Mouse (Mus musculus) forebrain, embryonic 14.5 days (tissue): ENCODE measurements around the gene 1700066M21Rik. TPM values are rescaled to one million over a fixed set of nuclear protein-coding genes. Genes with fewer than 3 reads are reported as not detected.

Experiments
- ATAC-seq: fragments of 200-750 bp; cut with Nextera tagmentation; 2 replicates; pipeline ENCODE4 v1.8.0; 2017; ENCODE audit warnings: mild to moderate bottlenecking, moderate library complexity
- DNase-seq: peaks from one replicate; pipeline ENCODE4 v3.0.0-alpha.2; 2015; ENCODE audit warnings: low spot score
- H3K27ac ChIP-seq: fragments of 300-500 bp; sonication (generic); 2 replicates; pipeline ENCODE4 v1.5.1; 2014; ENCODE audit warnings: low read depth, mild to moderate bottlenecking, control low read depth, low read length, moderate library complexity
- H3K27me3 ChIP-seq: fragments of 300-500 bp; sonication (generic); replicated peaks from 2 replicates; pipeline ENCODE4 v1.6.1; 2014; ENCODE audit warnings: low read length, control low read depth, mixed read lengths; ENCODE audit not compliant: control insufficient read depth, insufficient read depth
- H3K36me3 ChIP-seq: fragments of 300-500 bp; sonication (generic); 2 replicates; pipeline ENCODE4 v1.6.1; 2014; ENCODE audit warnings: low read length, control low read depth; ENCODE audit not compliant: control insufficient read depth, insufficient read depth
- H3K4me1 ChIP-seq: fragments of 300-500 bp; sonication (generic); 2 replicates; pipeline ENCODE4 v1.6.1; 2014; ENCODE audit warnings: antibody characterized with exemption, low read length, control low read depth; ENCODE audit not compliant: control insufficient read depth, insufficient read depth
- H3K4me2 ChIP-seq: fragments of 300-500 bp; sonication (generic); 2 replicates; pipeline ENCODE4 v1.6.1; 2014; ENCODE audit warnings: mild to moderate bottlenecking, control low read depth, low read length
- H3K4me3 ChIP-seq: fragments of 300-500 bp; sonication (generic); 2 replicates; pipeline ENCODE4 v1.5.1; 2014; ENCODE audit warnings: low read depth, low read length, control low read depth
- H3K9ac ChIP-seq: fragments of 300-500 bp; sonication (generic); 2 replicates; pipeline ENCODE4 v1.6.1; 2014; ENCODE audit warnings: mild to moderate bottlenecking, low read length, control low read depth, moderate library complexity
- H3K9me3 ChIP-seq: fragments of 300-500 bp; sonication (generic); replicated peaks from 2 replicates; pipeline ENCODE4 v1.6.1; 2016; ENCODE audit warnings: low read length, control low read depth, mixed read lengths; ENCODE audit not compliant: control insufficient read depth
- WGBS: fragments of 180-500 bp; shearing (Covaris S2); extraction: QIAGEN DNeasy Blood & Tissue Kit; methylation state at CpG from one replicate; pipeline ENCODE4 v1.1.7; 2014; 5-methylcytosine and 5-hydroxymethylcytosine counted together
- polyA plus RNA-seq: library from polyadenylated mRNA; unstranded; fragments of >200 nt; fragmentation: Nextera tagmentation; extraction: Ambion mirVana; gene quantifications from 2 replicates; pipeline ENCODE4 v1.2.1, GENCODE M21; 2014

The 1700066M21Rik gene
- polyA plus RNA-seq, result 30.3 and 36.8 TPM in 2 replicates

- H3K4me3 ChIP-seq, result peak within 1 kb of the TSS; percentile 89
- no peaks in the 10 kb centered on the region for H3K9me3 ChIP-seq
- peak within 1 kb of the TSS; percentile 96 for H3K9ac ChIP-seq
- H3K4me2 ChIP-seq, result peak within 1 kb of the TSS; percentile 87
- H3K27me3 ChIP-seq, result no peaks in the 10 kb centered on the region
- WGBS, result under 1% methylated on average over 81 of the region's 81 CpGs
- H3K4me1 ChIP-seq, result peaks cover 9% of the 10 kb centered on the region
- DNase-seq, result peak; percentile 95
- ATAC-seq, result peak; percentile 97
- H3K27ac ChIP-seq, result peak within 1 kb of the TSS; percentile 80
- H3K36me3 ChIP-seq, result no peaks in the 10 kb centered on the region
Observed at GRCm38 (mm10) chr1:57377376-57378341, at the start of gene 1700066M21Rik. Gene 1700066M21Rik, plus strand, starts transcription at chr1:57377620.

- H3K4me2 ChIP-seq, result no peak overlapping the region
- WGBS, result 33% methylated on average over 5 of the region's 5 CpGs
- H3K9ac ChIP-seq, result no peak overlapping the region
- H3K27ac ChIP-seq, result peak overlapping the region; percentile 40
- H3K9me3 ChIP-seq, result no peaks in the 10 kb centered on the region
- no peaks in the 10 kb centered on the region for H3K36me3 ChIP-seq
- peak; percentile 79 for DNase-seq
- no peak overlapping the region for H3K4me3 ChIP-seq
- H3K4me1 ChIP-seq, result peaks cover 21% of the 10 kb centered on the region
- no peaks in the 10 kb centered on the region for H3K27me3 ChIP-seq
- peak; percentile 78 for ATAC-seq
Observed at GRCm38 (mm10) chr1:57329285-57330093, 47.9 kb upstream of the 1700066M21Rik start.

GRCm38 (mm10) chr1:57330228-57330627, 47.2 kb upstream of the 1700066M21Rik start:
- WGBS, result 18% methylated on average over 6 of the region's 6 CpGs
- ATAC-seq (peak; percentile 91), DNase-seq (peak; percentile 96)
- no peaks in the 10 kb centered on the region for H3K36me3 ChIP-seq
- H3K4me3 ChIP-seq, result no peak overlapping the region
- no peak overlapping the region for H3K9ac ChIP-seq
- no peak overlapping the region for H3K27ac ChIP-seq
- no peaks in the 10 kb centered on the region for H3K27me3 ChIP-seq
- H3K4me2 ChIP-seq, result no peak overlapping the region
- no peaks in the 10 kb centered on the region for H3K9me3 ChIP-seq
- H3K4me1 ChIP-seq, result peaks cover 21% of the 10 kb centered on the region

- peaks cover 21% of the 10 kb centered on the region for H3K4me1 ChIP-seq
- H3K27ac ChIP-seq, result no peak overlapping the region
- H3K36me3 ChIP-seq, result no peaks in the 10 kb centered on the region
- 45% methylated on average over 4 of the region's 4 CpGs for WGBS
- no peak overlapping the region for H3K9ac ChIP-seq
- H3K4me3 ChIP-seq, result no peak overlapping the region
- no peak overlapping the region for H3K4me2 ChIP-seq
- no peaks in the 10 kb centered on the region for H3K27me3 ChIP-seq
- H3K9me3 ChIP-seq, result no peaks in the 10 kb centered on the region
- DNase-seq, result no peak
- no peak for ATAC-seq
Observed at GRCm38 (mm10) chr1:57332040-57332439, 45.4 kb upstream of the 1700066M21Rik start.

GRCm38 (mm10) chr1:57333550-57334213, 43.7 kb upstream of the 1700066M21Rik start:
- H3K27ac ChIP-seq, result no peak overlapping the region
- H3K4me3 ChIP-seq, result no peak overlapping the region
- H3K4me2 ChIP-seq, result no peak overlapping the region
- WGBS, result 16% methylated on average over 11 of the region's 11 CpGs
- H3K36me3 ChIP-seq, result no peaks in the 10 kb centered on the region
- H3K4me1 ChIP-seq, result peaks cover 17% of the 10 kb centered on the region
- no peaks in the 10 kb centered on the region for H3K27me3 ChIP-seq
- DNase-seq (peak; percentile 83), ATAC-seq (no peak)
- H3K9me3 ChIP-seq, result no peaks in the 10 kb centered on the region
- no peak overlapping the region; the same call in 1 of the 2 replicates for H3K9ac ChIP-seq

GRCm38 (mm10) chr1:57335200-57335599, 42.2 kb upstream of the 1700066M21Rik start:
- H3K9me3 ChIP-seq, result no peaks in the 10 kb centered on the region
- no peak overlapping the region for H3K4me2 ChIP-seq
- no peak for ATAC-seq
- no peaks in the 10 kb centered on the region for H3K36me3 ChIP-seq
- WGBS, result 79% methylated on average over 5 of the region's 5 CpGs
- H3K9ac ChIP-seq, result no peak overlapping the region
- H3K4me3 ChIP-seq, result no peak overlapping the region
- H3K27ac ChIP-seq, result no peak overlapping the region
- no peak for DNase-seq
- H3K4me1 ChIP-seq, result peaks cover 9% of the 10 kb centered on the region
- no peaks in the 10 kb centered on the region for H3K27me3 ChIP-seq

- WGBS, result 58% methylated on average over 14 of the region's 14 CpGs
- no peaks in the 10 kb centered on the region for H3K27me3 ChIP-seq
- no peaks in the 10 kb centered on the region for H3K9me3 ChIP-seq
- no peak overlapping the region for H3K9ac ChIP-seq
- DNase-seq (peak; percentile 80), ATAC-seq (no peak)
- no peak overlapping the region for H3K27ac ChIP-seq
- H3K4me1 ChIP-seq, result no peaks in the 10 kb centered on the region
- no peak overlapping the region for H3K4me3 ChIP-seq
- H3K36me3 ChIP-seq, result no peaks in the 10 kb centered on the region
- no peak overlapping the region for H3K4me2 ChIP-seq
Observed at GRCm38 (mm10) chr1:57339156-57339796, 38.1 kb upstream of the 1700066M21Rik start.

GRCm38 (mm10) chr1:57341197-57341596, 36.2 kb upstream of the 1700066M21Rik start:
- WGBS, result 8% methylated on average over 2 of the region's 2 CpGs

More at GRCm38 (mm10) chr1:57341197-57341596, 36.2 kb upstream of the 1700066M21Rik start:
- Histone ChIP-seq H3K36me3 (no peaks in the 10 kb centered on the region), H3K27me3 (no peaks in the 10 kb centered on the region), H3K9ac (no peak overlapping the region), H3K4me2 (no peak overlapping the region), H3K4me1 (no peaks in the 10 kb centered on the region), H3K4me3 (no peak overlapping the region), H3K27ac (no peak overlapping the region), H3K9me3 (no peaks in the 10 kb centered on the region)
- ATAC-seq (no peak), DNase-seq (peak; percentile 19)
